Mouse (Mus musculus): ENCODE data around the gene Zfp202.
"Not testable (repeated sequence)": the region's sequence is repeated elsewhere in the genome, so short reads cannot be mapped to it uniquely, and the experiment has no call there.

The Zfp202 gene

DNA sequence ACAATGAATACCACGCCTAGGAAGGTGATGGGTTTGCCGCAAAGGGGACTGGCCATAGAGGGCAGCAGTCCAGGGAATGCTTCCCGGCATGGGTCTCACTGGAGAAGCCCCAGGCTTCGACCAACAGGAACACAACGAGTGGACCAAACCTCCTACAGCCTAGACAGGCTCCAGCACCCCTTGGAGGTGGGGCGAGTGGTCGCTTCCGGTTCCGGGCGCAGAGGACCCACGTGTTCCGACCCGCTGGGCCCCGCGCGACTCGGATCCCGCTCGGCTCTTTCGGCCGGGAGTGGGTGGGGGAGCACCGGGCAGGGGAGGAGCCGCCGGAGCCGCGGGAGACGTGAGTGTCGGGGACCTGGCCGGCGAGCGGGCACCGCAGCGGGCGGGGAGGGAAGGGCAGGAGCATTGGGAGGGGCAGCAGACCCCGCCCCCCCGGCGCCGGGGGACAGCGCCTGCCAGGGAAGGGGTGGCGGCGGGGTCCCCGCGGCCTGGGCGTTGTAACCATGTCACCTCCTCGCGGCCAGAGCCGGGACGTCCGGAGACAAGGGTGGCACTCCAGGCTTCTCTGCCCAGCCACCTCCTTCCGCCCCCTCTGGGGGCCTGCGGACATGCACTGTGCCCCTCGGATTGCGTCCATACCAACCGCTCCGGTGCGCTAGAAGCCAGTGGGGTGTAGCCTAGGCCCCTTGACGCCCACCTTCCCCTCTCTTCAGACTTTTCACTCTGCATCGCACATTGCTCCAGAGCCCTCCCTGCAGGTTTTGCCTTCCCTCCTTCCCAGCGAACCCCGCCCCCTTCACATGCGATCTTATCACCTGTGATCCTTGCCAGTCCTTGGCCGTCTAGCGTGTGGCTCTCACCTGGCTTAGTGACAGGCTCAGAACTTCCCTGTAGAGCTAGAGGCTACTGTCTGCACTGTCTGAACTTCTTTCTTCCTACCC is at the start of gene Zfp202:
Gene Zfp202, plus strand, starts transcription at position 219 of the 941 bp plus-strand sequence.
- DNase-seq (ENCODE audit: low spot score), result peak; percentile 94

DNA sequence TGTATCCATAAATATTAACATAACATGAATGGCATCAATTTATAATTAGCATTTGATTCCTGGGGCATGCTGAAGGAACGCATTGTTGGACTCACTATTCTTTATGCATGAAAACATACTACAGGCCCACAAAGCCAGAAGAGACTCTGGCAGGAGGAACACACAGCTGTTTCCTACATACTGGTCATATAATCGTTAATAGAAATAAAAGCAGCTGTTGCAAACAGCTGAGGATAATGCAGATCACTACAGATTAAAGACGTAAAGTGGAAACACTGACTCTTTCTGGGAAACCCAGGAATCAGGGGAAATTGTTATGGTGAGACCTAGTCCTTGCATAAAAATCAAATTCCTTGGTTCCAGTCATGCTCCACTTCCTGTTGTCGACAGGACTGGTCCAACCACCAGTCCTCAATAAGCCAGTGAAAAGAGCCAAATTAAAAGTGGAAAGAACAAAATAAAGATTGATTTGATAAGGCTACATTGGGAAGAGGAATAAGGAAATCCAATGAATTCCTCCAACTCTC is 36.9 kb upstream of the Zfp202 start:
- DNase-seq (ENCODE audit: low spot score), result no peak

DNA sequence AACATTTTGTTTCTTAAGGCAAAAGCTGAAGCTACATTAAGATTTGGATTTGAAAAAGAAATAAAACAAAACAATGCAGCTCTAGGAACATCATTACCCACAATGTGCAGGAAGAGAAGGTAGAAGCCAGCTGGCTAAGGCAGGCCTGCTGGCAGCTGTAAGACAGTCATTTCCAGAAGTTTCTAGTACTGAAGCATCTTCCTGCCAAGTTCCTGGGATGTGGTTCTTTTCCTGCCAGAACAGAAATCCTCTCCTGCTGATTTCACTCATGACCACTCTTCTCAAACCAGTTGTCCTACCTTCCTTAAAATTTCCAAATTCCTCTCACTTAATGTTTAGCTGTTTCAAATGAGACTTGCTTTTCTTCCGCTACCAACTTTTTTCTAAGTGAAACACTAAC is 25.7 kb upstream of the Zfp202 start:
- no peak for DNase-seq (ENCODE audit: low spot score)

DNA sequence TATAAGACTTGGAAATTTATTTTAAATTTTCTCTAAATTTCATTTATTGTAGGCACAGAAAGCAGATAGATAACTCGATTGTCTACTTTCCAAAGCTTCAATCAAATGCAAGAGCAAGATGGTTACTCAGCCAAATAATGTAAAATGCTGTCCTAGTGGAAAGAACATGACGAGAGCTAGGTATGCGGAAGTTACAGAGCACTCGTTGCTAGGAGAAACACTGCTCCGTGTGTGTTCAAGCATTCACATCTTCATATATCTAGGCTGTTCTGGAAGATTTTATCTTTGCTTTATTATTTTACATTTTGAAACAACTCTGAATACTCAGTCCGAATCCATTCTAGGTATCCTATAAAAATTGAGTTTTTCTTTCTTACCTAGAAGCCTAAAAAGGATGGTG is 15.1 kb upstream of the Zfp202 start:
- no peak for DNase-seq (ENCODE audit: low spot score)

DNA sequence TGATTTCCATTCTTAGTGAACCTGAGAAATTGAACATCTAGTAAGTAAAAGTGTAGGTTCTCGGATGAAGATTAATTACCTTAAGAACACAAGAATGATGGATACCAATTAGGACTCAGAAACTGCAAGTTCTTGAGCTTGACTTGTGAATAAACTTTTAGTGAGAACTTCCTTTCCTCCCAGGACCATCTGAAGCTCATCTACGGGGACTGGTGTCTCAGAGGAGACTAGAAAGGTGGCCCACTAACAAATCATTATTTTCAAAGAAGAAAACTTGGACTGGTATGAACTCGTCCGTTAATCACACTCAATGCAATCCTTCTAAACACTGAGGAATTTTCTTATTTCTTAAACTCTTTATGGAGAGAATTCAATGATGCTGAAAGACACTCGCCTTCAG is 11.5 kb upstream of the Zfp202 start, which contains the start of gene Olfr986:
Gene Olfr986, plus strand, starts transcription at position 301 of the 400 bp plus-strand sequence.
- no peak for DNase-seq (ENCODE audit: low spot score)

DNA sequence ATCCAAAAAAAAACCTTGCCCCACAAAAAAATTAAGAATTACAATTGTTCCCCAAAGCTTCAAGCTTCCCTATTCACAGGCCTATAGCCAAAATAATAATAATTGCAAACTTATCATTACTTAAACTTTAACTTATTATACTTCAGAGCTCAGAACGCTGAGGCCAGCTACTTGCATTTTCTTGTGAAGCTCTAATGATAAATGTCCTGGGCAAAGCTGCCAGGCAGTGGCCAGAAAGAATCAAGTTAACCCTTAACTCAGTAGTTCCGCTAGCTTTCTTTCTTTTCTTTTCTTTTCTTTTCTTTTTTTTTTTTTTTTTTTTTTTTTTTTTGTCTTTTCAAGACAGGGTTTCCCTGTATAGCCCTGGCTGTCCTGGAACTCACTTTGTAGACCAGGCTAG is 7.0 kb upstream of the Zfp202 start:
- not testable (repeated sequence) for DNase-seq (ENCODE audit: low spot score)

DNA sequence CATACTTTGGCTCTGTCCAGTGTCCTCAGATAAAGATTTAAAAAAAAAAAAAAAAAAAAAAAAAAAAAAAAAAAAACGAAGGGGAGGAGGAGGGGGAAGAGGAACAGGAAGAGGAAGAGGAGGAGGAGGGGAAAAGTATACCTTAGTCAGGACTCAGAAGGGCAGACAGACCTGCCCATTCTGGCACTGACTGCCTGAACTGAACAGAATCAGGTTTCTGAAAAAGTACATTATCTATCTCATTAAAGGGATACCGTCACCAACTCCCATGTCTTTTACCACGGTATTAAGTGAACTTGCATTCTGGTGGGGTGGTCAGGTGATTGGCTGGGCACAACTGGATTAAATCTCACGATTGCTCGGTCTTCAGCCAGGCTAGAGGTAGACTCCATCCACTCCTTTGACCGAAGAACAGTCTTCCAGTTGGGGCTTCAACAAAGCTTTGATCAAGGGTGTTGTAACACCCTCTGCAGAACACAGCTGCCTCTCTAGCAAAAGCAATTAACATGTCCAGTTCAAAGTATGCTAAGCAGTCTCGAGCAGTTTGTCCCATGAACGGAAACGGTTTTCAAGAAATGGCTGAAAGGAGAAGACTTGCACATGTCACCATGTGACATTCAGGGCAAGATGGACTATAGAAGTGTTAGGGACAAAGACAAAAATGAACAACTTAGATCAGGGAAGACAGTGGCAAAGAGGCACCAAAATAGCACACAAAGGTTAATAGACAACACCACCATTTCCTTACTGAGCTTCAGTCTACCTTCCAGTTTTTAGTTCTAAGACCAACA is 835 bp upstream of the Zfp202 start:
- DNase-seq (ENCODE audit: low spot score), result peak; percentile 6

DNA sequence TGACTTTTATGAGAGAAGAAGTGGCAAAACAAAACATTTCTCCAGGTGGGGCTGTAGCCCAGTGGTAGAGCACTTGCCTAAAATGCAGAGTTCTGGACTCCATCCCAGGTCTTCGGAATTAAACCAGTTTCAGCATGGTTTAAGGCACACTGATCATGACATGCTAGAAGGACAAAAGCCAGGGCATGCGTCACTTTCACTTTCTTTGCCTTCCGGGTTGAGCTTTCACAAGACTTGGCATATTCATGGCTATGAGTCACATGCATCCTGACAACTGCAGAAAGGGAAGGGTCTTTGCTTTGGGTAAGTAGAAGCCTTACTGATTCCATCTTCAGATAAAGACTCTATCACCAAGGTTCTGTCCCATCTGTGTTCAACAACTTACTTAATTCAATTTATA is 3.9 kb downstream of the Zfp202 start:
- DNase-seq (ENCODE audit: low spot score), result no peak

DNA sequence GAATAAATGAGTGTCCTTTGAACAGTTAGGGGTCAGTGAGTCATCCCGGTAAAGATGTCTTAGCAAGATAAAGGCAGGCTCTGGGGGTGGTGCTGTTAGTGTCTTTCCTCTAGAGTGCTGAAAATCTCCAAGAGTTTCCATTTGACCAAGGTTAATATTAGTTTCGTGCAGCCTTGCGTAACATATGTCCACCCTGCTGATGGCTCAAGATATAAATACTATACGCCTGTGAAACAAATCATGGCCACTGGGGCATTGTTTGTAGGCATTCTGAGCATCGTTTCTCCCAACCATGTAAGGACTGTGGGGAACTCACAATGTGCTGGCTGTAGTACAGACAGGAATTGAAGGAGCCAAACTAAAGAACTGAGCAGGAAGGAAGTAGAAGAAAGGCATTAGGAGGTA is 14.4 kb downstream of the Zfp202 start:
- DNase-seq (ENCODE audit: low spot score), result no peak

DNA sequence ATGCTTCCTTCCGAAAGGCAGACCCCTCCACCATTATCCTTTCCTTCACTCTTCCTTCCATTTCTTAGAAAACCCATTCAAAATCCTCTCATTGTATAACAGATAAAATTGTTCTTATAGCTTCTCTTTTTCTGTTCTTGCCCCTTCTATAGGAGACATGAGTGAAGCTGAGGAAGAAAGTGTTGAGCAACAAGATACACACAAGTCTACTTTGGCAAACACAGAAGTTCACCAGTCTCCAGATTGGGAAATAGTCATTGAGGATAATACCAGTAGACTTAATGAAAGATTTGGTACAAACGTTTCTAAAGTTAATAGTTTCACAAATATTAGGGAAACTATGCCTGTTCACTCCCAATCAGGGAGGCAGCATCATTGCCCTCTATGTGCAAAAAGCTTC is 18.6 kb downstream of the Zfp202 start:
- no peak for DNase-seq (ENCODE audit: low spot score)

DNA sequence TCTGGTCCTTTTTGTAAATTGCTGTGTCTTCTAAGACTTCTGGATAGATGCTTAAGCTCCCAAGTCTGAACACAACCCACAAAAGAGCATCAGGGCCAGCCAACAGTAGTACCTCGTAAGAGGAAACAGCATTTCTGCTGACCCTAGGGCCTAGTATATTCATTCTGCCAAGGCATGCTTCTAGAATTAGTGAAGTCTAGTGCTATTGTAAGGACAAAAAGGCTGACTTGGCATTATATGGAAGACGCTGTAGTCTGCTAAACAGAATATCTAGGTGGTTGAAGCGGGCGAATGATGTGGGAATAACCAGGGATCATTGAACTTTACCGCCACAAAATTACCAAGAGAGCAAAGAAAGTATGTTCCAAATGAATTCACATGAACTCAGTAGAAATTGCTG is 21.9 kb downstream of the Zfp202 start:
- no peak for DNase-seq (ENCODE audit: low spot score)

DNA sequence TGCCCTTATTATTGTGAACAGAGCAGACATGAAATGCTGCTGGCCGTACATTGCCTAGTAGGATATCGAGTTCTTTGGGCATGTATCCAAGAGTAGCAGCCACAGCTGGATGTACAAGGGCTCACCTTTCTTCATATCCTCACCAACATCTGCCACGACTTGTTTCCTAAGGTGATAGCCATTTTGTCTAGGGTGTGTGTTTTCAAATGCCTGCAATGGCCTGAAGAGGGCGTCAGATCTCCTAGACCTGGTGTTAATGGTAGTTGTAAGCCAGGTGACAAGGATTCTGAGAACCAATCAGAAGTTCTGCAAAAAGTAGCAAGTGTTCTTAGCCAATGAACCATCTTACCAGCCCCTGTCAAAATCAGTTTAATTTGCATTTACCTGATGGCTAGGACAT is 24.5 kb downstream of the Zfp202 start:
- DNase-seq (ENCODE audit: low spot score), result no peak

DNA sequence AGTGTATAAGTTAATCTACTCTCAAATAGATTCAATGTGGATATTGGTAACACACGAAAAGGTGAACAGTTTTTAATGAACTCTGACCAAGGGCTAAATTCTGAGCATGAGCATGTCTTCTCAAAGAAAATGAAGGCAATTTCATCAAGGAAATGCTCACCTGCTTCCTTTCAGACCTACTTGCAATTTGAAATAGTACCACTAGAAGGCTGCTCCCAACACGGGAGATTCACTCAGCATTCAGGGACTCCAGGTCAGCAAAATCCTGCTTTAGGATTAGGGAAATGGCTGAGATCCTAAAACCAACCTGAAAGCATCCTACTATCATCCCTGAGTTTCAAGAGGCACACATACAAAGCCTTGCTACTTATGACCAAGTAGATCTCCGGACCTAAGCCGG is 32.2 kb downstream of the Zfp202 start:
- no peak for DNase-seq (ENCODE audit: low spot score)

DNA sequence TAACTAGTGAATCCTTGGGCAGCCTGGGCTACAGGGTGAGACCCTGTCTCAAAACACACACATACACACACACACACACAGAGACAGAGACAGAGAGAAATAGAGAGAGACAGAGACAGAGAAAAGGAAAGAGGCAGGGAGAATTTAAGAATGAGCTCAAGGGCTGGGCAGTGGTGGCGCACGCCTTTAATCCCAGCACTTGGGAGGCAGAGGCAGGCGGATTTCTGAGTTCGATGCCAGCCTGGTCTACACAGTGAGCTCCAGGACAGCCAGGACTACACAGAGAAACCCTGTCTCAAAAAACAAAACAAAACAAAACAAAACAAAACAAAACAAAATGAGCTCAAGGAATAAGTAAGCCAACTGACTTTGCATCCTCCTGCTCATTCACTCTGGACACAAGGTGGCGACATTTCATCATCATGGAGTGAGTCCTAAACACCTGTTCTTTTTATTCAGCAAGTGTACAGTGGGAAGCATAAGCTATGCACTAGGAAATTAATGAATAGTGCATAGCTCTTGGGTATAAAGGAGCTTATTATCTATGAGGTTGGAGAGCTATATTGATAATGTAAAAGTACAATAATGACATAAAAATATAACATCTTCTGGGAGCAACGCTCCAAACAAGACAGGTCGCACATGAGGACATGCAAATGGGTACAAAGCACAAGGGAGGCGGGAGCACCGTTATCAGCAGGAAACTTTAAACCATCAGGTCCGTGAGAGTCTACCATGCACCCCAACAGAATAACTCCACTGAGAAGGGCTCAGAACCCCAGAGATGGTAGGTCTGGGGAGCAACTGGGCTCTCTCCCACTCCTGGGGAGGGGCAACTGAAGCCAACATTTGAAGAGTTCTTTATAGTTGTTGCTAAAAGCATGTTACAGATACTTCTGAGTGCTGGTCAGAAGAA is 36.0 kb downstream of the Zfp202 start:
- peak; percentile 87 for DNase-seq (ENCODE audit: low spot score)

DNA sequence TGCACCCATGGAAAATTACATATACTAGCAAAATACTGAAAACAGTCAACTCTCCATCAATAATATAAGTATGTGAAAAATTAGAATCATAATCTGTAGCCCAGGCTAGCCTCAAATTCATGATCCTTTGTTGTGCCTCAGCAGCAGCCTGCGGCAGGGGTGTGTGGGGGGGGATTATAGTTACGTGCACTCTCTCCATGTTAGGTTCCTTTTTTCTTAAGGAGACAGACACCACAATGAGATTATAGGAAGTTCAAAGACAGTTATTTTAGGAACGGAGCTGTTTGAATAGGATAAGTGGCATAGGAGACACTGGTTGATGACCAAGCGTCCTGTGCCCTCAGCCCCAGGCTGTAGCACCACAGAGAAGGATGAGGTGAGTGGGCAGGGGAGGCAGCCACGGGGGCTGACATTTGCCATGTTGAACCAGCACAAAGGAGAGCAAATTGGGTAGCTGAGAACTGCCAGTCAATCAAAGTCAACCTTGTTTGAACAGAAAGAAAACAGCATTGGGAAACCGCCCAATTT is 36.8 kb downstream of the Zfp202 start:
- DNase-seq (ENCODE audit: low spot score), result no peak

DNA sequence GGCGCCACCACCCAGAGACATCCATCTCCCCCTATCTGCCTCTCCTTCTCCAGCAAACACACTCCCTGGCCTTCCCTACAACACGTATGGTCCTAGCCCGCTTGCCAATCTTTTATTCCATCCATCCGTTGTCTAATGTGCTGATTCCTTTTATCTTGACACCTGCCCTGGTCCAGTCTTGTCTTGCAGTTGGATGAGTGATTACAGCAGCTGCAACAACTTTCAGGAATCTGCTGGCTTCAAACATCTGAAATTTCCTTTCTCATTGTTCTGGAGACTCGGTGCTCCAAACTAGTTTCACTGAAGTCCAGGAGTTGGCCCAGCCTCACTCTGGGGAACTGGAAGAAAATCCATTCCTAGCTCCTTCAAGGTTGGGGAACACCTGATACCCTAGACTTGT is 37.4 kb downstream of the Zfp202 start:
- DNase-seq (ENCODE audit: low spot score), result no peak

DNA sequence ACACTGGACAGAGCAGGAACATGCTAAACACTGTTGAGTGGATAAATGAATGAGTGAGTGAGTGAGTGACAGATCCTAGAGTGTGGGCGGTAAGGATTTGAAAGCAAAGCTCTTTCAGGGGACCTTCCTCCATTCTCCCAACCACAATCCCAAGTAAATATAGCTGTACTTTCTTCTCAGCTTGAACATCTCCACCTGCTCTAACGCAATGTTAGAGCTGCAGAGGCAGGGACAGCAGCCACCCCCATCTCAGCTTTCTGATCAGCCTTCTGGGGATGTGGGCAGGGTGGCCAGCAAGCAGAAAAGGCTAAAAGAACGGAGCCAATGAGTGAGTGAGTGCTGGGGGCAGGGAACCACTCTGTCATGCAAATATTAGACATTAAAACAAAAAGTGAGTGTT is 38.9 kb downstream of the Zfp202 start:
- DNase-seq (ENCODE audit: low spot score), result no peak

DNA sequence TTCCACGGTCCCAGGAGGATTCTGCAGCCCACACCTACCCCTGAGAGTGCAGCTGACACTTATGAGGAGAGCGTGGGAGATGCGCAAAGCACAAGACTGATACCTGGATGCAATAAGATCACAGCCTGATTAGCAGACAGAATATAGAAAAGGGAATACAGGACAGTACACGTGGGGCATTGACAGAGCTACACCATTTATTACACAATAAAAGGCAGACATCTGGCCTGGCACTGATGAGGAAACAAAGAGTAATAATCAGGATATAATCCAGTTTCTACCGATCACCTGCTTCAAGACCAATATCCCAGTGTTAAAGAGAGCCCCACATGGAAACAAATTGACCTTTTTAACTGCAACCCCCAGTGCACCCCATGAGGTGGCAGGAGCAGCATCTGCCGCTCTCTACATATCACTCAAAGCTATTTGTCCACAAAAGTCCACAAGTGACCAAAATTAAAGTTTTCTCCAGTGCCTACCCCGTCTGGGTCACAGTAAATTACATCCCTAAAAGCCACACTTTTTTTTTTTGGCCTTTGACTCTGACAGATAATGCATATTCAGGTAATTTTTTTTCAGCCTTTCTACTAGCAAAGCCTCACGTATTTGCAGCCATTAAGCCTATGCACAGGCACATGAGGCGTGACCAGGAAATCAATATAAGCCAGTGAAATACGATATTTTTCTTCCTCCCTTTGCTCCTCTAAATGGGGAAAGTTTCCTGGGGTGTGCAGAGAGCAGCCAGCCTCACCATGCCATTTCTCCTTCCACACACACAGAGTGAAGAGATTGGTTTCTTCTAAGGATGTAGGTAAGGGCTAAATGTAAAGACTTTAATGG is 42.3 kb downstream of the Zfp202 start:
- peak; percentile 7 for DNase-seq (ENCODE audit: low spot score)

DNA sequence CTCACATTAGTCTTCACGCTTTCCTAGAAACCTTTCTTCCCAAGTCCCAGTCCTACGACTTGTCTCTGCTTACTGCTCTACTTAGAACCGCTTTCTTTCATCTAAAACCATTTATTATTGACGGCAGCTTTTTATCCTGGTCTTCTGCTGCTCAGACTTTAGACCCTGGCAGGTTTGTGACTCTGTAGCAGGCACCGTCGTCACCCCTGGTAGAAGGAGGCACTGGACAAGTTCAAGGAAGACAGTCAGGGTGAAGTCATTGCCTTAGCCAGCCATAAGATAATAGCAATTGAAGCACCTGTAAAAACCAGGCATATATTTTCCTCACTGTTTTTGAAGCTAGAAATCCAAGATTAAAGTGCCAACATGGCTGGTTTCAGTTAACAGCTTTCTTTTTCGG is 43.1 kb downstream of the Zfp202 start:
- no peak for DNase-seq (ENCODE audit: low spot score)

DNA sequence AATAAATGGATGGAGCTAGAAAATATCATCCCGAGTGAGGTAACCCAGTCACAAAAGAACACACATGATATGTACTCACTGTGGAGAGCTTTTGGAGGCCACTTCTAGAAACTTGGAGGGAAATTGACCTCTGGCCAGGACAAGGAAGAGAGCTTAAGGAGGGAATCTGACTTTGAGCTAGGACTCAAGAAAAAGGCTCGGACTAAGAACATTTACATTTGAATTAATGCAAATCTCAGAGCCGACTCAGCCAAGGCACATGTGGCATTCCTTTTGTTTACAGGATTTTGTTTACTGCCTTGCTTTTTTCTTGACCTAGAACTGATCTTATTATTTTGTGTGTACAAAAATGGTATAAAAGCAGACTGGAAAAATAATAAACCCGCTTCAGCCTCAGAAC is 47.6 kb downstream of the Zfp202 start:
- no peak for DNase-seq (ENCODE audit: low spot score)

DNA sequence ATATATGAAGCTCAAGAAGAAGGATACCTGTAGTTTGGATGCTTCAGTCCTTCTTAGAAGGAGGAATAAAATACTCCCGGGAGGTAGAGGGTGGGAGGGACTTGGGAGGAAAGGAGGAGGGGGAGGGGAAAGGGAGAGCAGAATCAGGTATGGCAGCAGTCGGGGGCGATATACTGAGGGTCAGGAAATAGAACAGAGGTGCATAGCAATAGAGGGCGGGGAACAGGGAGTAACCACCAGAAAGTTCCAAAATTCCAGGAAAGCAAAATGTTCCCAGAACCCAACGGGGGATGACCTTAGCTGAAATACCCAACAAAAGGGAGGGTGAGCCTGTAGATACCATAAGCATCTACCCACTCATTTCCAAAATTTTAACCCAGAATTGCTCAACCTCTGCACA is 48.2 kb downstream of the Zfp202 start:
- DNase-seq (ENCODE audit: low spot score), result no peak

Measured in embryo, embryonic 10 days (tissue).